Mouse (Mus musculus): ENCODE data around the gene Ap3m1.

DNA sequence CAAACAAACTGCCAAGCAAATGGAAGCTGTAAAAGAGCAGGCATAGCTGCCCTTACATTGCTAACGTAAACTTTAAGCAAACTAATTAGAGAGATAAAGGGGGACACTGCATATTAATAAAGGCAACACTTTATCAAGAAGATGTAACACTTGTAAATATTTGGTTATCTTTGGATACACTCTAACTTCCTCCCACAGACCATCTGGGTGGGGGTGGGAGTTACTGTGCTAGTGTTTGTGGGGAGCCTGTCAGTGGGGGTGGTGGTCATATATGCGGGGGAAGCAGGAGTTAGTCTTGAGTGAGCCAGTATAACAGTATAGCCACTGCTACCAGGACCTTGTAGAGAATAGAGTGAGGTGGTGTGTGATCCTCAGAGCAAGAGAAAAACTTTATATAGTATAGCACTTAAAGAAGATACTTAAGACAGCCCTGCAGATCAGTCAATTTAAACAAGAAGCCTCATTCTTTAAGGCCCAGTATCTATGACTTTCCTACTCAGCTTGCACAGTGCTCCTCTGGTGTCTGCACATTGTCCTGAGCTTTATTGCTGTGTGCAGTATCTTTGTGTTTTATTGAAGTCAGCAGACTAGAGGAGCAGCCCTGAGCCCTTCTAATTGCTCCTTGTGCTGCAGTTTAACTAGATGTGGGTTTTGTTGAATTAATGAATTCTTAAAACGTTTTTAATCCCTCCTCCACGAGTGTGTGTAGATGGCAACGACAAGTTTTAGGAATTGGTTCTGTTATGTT is 10.6 kb upstream of the Ap3m1 start:
- TF ChIP-seq CTCF (IDR thresholded peaks at IDR 0.05; ENCODE audit: low read depth) (no peak), EP300 (IDR thresholded peaks at IDR 0.05; ENCODE audit: low read depth) (no peak)

All from liver, embryonic 14.5 days (tissue).